Mouse (Mus musculus) lung, postnatal 0 days (tissue): ENCODE measurements at regions not wholly inside any gene's neighbourhood (a gene's known extent, or its start where the extent isn't known, plus 50 kb on each side); places are given as distances from the start of the nearest gene placed in this dataset.
A peak's percentile ranks its signal among the peaks of the same experiment; 100 is the strongest.

Experiments
- ATAC-seq: fragments of 200-750 bp; cut with Nextera tagmentation; 2 replicates; pipeline ENCODE4 v1.8.0; 2017; ENCODE audit warnings: moderate library complexity
- DNase-seq: peaks from one replicate; pipeline ENCODE4 v3.0.0-alpha.2; 2016; ENCODE audit warnings: low spot score
- H3K27ac ChIP-seq: fragments of 300-500 bp; sonication (generic); 2 replicates; pipeline ENCODE4 v1.5.1; 2014; ENCODE audit warnings: antibody characterized with exemption, mild to moderate bottlenecking, low read length, mixed read lengths
- H3K27me3 ChIP-seq: fragments of 300-500 bp; sonication (generic); replicated peaks from 2 replicates; pipeline ENCODE4 v1.6.1; 2014; ENCODE audit warnings: low read length, mixed read lengths; ENCODE audit not compliant: insufficient read depth
- H3K36me3 ChIP-seq: fragments of 300-500 bp; sonication (generic); 2 replicates; pipeline ENCODE4 v1.6.1; 2014; ENCODE audit warnings: low read length, mixed read lengths; ENCODE audit not compliant: insufficient read depth
- H3K4me1 ChIP-seq: fragments of 300-500 bp; sonication (generic); 2 replicates; pipeline ENCODE4 v1.6.1; 2014; ENCODE audit warnings: antibody characterized with exemption, low read depth, low read length, mixed read lengths; ENCODE audit not compliant: insufficient read depth
- H3K4me2 ChIP-seq: fragments of 300-500 bp; sonication (generic); replicated peaks from 2 replicates; pipeline ENCODE4 v1.6.1; 2014; ENCODE audit warnings: low read depth, mild to moderate bottlenecking, low read length, moderate library complexity, mixed read lengths
- H3K4me3 ChIP-seq: fragments of 300-500 bp; sonication (generic); 2 replicates; pipeline ENCODE4 v1.5.1; 2014; ENCODE audit warnings: low read depth, low read length
- H3K9ac ChIP-seq: fragments of 300-500 bp; sonication (generic); replicated peaks from 2 replicates; pipeline ENCODE4 v1.6.1; 2014; ENCODE audit warnings: low read depth, mild to moderate bottlenecking
- H3K9me3 ChIP-seq: fragments of 300-500 bp; sonication (generic); 2 replicates; pipeline ENCODE4 v1.6.1; 2016; ENCODE audit warnings: low read length, mixed read lengths
- CTCF ChIP-seq: IDR thresholded peaks from 2 replicates; pipeline ENCODE4 v1.5.1; 2016; ENCODE audit warnings: antibody characterized with exemption, mild to moderate bottlenecking
- EP300 ChIP-seq: IDR thresholded peaks from 2 replicates; pipeline ENCODE4 v1.6.1; 2016; ENCODE audit warnings: antibody characterized with exemption, mild to moderate bottlenecking, control low read depth
- WGBS: fragments of 180-500 bp; shearing (Covaris S2); extraction: QIAGEN DNeasy Blood & Tissue Kit; methylation state at CpG from one replicate; pipeline ENCODE4 v1.1.7; 2014; 5-methylcytosine and 5-hydroxymethylcytosine counted together

DNA sequence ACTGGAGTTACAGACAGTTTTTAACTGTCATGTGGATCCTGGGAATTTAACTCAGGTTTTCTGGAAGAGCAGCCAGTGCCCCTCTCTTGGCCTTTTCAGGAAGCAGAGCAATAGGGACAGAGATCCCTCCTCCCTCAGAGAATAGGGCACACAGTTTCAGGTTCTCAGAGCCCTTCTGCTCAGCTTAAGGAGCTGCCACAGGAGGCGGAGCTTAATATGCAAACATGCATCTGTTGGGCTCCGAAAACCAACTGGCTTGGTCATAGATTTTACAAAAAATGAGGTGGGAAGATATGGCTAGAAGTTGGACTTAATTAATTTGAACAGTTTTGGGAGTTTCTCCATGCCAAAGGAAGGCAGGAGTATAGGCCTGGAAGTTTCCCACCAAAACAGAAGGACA, 61.9 kb upstream of the Znrf2 start:
- H3K4me3 ChIP-seq = no peak overlapping the region
- ATAC-seq = no peak
- no peak overlapping the region for H3K27ac ChIP-seq
- H3K4me2 ChIP-seq = no peak overlapping the region
- TF ChIP-seq EP300 = no peak
- TF ChIP-seq CTCF = no peak
- H3K9ac ChIP-seq = no peak overlapping the region
- no peak for DNase-seq
- H3K27me3 ChIP-seq = no peaks in the 10 kb centered on the region
- no peaks in the 10 kb centered on the region for H3K36me3 ChIP-seq
- H3K4me1 ChIP-seq = no peaks in the 10 kb centered on the region
- H3K9me3 ChIP-seq = no peaks in the 10 kb centered on the region
- 88% methylated on average over 2 of the region's 2 CpGs for WGBS

DNA sequence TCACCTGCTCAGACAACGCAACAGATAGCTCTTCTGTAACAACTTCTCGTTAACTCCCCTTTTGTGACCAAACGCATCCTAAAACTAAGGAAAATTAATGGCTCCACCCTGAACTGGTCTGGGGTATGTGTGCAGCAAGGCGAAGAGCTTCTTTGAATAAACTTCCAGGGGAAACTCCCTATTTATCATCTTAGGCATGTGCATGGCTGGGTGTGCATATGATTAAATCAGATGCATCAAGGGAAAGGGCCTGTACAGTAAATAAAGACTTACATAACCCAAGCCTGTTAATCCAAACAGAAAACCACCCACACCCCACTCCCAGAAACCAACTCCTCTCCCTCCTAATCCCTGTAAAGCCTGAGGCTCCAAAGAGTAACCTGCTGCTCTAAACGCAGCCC, 59.2 kb upstream of the Znrf2 start:
- ATAC-seq = peak; percentile 52
- 45% methylated on average over 5 of the region's 5 CpGs for WGBS
- no peak overlapping the region for H3K9ac ChIP-seq
- H3K4me3 ChIP-seq = no peak overlapping the region
- no peaks in the 10 kb centered on the region for H3K36me3 ChIP-seq
- H3K27me3 ChIP-seq = no peaks in the 10 kb centered on the region
- TF ChIP-seq CTCF (no peak), EP300 (peak; percentile 54)
- DNase-seq = peak; percentile 31
- no peaks in the 10 kb centered on the region for H3K4me1 ChIP-seq
- H3K4me2 ChIP-seq = no peak overlapping the region
- no peaks in the 10 kb centered on the region for H3K9me3 ChIP-seq
- H3K27ac ChIP-seq = no peak overlapping the region

- Histone ChIP-seq H3K4me3 (no peak overlapping the region), H3K27ac (no peak overlapping the region), H3K4me1 (no peaks in the 10 kb centered on the region), H3K9me3 (no peaks in the 10 kb centered on the region), H3K9ac (no peak overlapping the region), H3K36me3 (no peaks in the 10 kb centered on the region), H3K4me2 (no peak overlapping the region), H3K27me3 (no peaks in the 10 kb centered on the region)
- DNase-seq (peak; percentile 81), ATAC-seq (peak; percentile 81)
- WGBS = 20% methylated on average over 2 of the region's 2 CpGs
- no peak for TF ChIP-seq EP300
- no peak for TF ChIP-seq CTCF
Observed at GRCm38 (mm10) chr6:54758112-54758511, 58.6 kb upstream of the Znrf2 start.

DNA sequence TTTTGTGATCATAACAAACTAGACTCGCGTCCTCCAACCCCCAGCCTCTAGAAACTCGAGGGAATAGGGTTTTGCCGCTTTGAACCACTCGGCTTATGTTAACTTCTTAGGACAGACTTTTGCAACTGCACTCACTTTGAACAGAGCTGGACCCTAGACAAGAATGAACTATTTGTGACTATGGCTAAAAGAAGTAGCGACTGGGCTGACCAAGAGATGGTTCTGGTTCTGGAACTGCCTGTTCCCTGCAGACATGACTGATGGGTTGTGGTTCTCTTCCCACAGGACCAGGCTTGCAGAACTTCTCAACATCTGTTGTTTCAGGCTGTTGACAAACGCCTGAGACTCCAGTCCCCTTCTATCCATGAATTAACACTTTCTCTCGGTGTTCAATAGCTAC, 57.5 kb upstream of the Znrf2 start:
- H3K27me3 ChIP-seq = no peaks in the 10 kb centered on the region
- H3K9ac ChIP-seq = no peak overlapping the region
- no peak overlapping the region for H3K4me3 ChIP-seq
- H3K4me1 ChIP-seq = no peaks in the 10 kb centered on the region
- TF ChIP-seq EP300 (no peak), CTCF (no peak)
- WGBS = 52% methylated on average over 8 of the region's 8 CpGs
- no peak overlapping the region for H3K27ac ChIP-seq
- DNase-seq (no peak), ATAC-seq (no peak)
- no peaks in the 10 kb centered on the region for H3K9me3 ChIP-seq
- H3K4me2 ChIP-seq = no peak overlapping the region
- no peaks in the 10 kb centered on the region for H3K36me3 ChIP-seq

DNA sequence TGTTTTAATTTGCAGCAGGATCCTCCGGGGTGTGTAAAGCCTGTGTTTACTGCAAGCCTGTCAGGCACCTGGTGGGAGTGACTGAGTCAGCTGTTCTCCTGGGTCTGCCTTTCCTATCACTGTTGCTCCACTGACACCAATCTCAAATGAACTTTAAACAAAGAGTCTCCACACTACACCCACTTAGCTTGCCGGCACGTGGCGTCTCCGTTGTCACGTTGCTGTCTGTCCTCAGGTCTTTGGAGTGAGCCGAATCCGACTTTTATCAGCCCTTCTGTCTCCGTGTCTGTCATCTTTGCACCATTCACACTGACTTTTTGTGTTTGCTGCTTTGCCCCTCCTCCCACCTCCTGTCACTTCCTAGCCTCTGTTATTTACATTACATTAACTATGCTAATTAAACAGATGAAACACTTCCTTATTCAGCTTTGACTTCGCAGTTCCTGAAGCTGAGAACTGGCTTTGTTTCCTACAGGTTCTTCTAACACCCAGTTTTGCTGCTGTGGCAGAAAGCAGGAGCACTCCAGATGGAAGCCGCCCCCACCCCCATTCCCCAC, 56.7 kb upstream of the Znrf2 start:
- Histone ChIP-seq H3K4me3 (no peak overlapping the region), H3K36me3 (no peaks in the 10 kb centered on the region), H3K9me3 (no peaks in the 10 kb centered on the region), H3K9ac (no peak overlapping the region), H3K4me2 (peak overlapping the region; percentile 37), H3K27me3 (no peaks in the 10 kb centered on the region), H3K27ac (no peak overlapping the region), H3K4me1 (no peaks in the 10 kb centered on the region)
- ATAC-seq (peak; percentile 27; the same call in 1 of the 2 replicates), DNase-seq (peak; percentile 31)
- TF ChIP-seq EP300 (no peak), CTCF (no peak)
- WGBS = 4% methylated on average over 11 of the region's 11 CpGs

- Histone ChIP-seq H3K4me2 (no peak overlapping the region), H3K36me3 (no peaks in the 10 kb centered on the region), H3K4me1 (no peaks in the 10 kb centered on the region), H3K9ac (no peak overlapping the region), H3K9me3 (no peaks in the 10 kb centered on the region), H3K27me3 (no peaks in the 10 kb centered on the region), H3K4me3 (no peak overlapping the region), H3K27ac (no peak overlapping the region)
- no peak for DNase-seq
- TF ChIP-seq EP300 (no peak), CTCF (no peak)
- WGBS = 37% methylated on average over 2 of the region's 2 CpGs
- ATAC-seq = no peak
Observed at GRCm38 (mm10) chr6:54760541-54760940, 56.2 kb upstream of the Znrf2 start.

DNA sequence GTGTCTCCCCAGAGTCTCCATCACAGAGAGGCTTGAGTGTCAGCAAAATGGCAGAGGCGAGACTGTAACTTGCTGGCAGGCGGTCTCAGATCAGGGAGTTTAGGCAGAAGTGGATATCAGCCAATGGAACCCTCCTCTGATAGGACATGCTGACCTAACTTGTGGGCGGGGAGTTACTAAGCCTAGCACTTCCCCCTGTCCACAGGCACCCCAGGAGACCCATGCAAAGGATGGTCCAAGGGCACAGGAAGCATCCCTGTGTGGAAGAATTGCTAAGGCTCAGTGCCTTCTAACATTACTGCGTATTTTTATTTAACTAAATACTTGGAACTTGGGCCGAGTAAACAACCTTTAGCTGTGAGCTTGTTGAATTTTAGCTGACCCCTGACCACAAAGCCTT, 54.7 kb upstream of the Znrf2 start:
- Histone ChIP-seq H3K4me1 (no peaks in the 10 kb centered on the region), H3K9ac (no peak overlapping the region), H3K9me3 (no peaks in the 10 kb centered on the region), H3K4me2 (no peak overlapping the region), H3K27ac (no peak overlapping the region), H3K27me3 (no peaks in the 10 kb centered on the region), H3K36me3 (no peaks in the 10 kb centered on the region), H3K4me3 (no peak overlapping the region)
- DNase-seq (no peak), ATAC-seq (no peak)
- 61% methylated on average over 5 of the region's 5 CpGs for WGBS
- TF ChIP-seq CTCF (no peak), EP300 (no peak)
